Comparison of ENCODE assay signal across 8 mouse cellular contexts in the genomic region with DNA sequence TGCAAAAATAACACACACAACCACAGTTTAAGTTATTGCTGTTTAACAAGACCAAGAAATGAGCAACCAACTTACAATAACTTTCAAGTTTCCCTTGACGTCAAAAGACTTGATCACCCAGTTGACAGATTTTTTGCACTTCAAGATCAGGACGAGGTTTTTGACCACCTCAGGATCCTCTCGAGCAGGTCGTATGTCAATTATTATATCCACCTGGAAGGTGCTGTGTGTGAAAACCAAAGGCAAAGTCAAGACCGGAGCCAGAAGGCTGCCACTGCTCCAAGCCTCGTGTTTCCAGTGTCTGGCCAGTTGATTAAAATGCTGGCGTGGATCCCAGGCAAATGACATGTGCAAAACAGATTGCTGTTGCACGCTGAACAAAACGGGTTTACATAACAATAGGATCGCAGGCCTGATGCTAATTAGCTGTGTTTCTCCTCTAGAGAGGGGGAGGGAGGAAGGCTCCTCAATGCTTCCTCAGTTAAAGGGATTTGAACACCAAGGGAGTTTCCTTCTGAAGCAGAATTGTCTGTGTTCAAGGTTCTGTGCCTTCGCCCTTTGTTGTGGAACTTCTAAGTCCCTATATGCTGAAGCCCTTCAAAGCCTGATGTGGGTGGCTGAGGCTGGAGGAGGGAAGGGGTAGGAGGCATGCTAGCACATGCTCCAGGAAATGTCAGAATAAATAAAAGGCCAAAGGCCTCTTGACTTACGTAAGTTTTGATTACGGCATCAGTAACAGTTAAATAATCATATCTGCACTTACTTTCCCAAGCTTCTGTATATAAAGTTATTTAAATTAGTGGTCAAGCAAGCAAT.
A peak's percentile ranks its signal among the peaks of the same experiment; 100 is the strongest.
DNase-seq lines count a peak whose midpoint lies in the region; ATAC-seq and TF ChIP-seq lines count a peak whose summit lies in the region.

No protein-coding gene starts in this region.

- H3K36me3 ChIP-seq in heart, embryonic 11.5 days (ENCODE audit: control insufficient read depth, insufficient read depth, low read length) = no peaks in the 10 kb centered on the region; the same call in 1 of the 2 replicates
- no peaks in the 10 kb centered on the region for H3K36me3 ChIP-seq in midbrain, embryonic 14.5 days (ENCODE audit: control insufficient read depth, insufficient read depth, low read length)

- no peaks in the 10 kb centered on the region for H3K9me3 ChIP-seq in heart, embryonic 11.5 days (replicated peaks; ENCODE audit: control insufficient read depth, low read length)
- H3K9me3 ChIP-seq in midbrain, embryonic 14.5 days (ENCODE audit: control insufficient read depth, low read length) = no peaks in the 10 kb centered on the region

- H3K27ac ChIP-seq in heart, embryonic 11.5 days (ENCODE audit: low read depth, low read length) = no peak overlapping the region
- H3K27ac ChIP-seq in gastrocnemius, adult 2 months = peak overlapping the region; percentile 81
- no peak overlapping the region; the same call in 1 of the 2 replicates for H3K27ac ChIP-seq in midbrain, embryonic 14.5 days (replicated peaks; ENCODE audit: low read depth, low read length)

- H3K4me2 ChIP-seq in heart, embryonic 11.5 days = no peak overlapping the region
- no peak overlapping the region for H3K4me2 ChIP-seq in midbrain, embryonic 14.5 days (ENCODE audit: low read length)

- intact Hi-C loops in gastrocnemius, adult 2 months (cut with DNase I) = no loop called here

- ATAC-seq in heart, embryonic 11.5 days (replicated peaks; ENCODE audit: insufficient number of reproducible peaks, low FRiP score, low TSS enrichment) = no peak
- peak; percentile 10 for ATAC-seq in inflammation-experienced regulatory T-cells, adult 6 months
- ATAC-seq in midbrain, embryonic 14.5 days (ENCODE audit: low FRiP score, low TSS enrichment) = peak; percentile 82; the same call in 1 of the 2 replicates

- peak; percentile 91 to 93 for DNase-seq in heart, adult 18-20 months
- peak; percentile 30 for DNase-seq in cerebellum, adult 8-10 months
- peak; percentile 75 for DNase-seq in gastrocnemius, adult 2 months
- DNase-seq in left cerebral cortex, adult 8-10 months (ENCODE audit: low spot score in 2 of 2) = peak; percentile 28 to 57
- peak; percentile 87 for DNase-seq in midbrain, embryonic 14.5 days
- peak; percentile 45 for DNase-seq in thymus, postnatal 14 days

- TF ChIP-seq CTCF in gastrocnemius, adult 2 months (IDR thresholded peaks at IDR 0.05) = no peak

- H3K4me3 ChIP-seq in heart, embryonic 11.5 days (ENCODE audit: low read depth, low read length) = no peak overlapping the region
- H3K4me3 ChIP-seq in gastrocnemius, adult 2 months = no peak overlapping the region
- no peak overlapping the region for H3K4me3 ChIP-seq in midbrain, embryonic 14.5 days (replicated peaks; ENCODE audit: low read depth, low read length)

- peaks cover 13% of the 10 kb centered on the region for H3K4me1 ChIP-seq in heart, embryonic 11.5 days (ENCODE audit: control insufficient read depth, insufficient read depth, low read length)
- H3K4me1 ChIP-seq in midbrain, embryonic 14.5 days (ENCODE audit: control insufficient read depth, insufficient read depth, low read length) = peaks cover 48% of the 10 kb centered on the region

- WGBS in heart, embryonic 11.5 days (ENCODE audit: insufficient replicate concordance) = 66% methylated on average over 13 of the region's 13 CpGs
- 9% methylated on average over 13 of the region's 13 CpGs for WGBS in midbrain, embryonic 14.5 days

- no peak overlapping the region for H3K9ac ChIP-seq in heart, embryonic 11.5 days (ENCODE audit: low read depth, low read length)
- no peak overlapping the region for H3K9ac ChIP-seq in midbrain, embryonic 14.5 days (replicated peaks; ENCODE audit: low read length)

- no peaks in the 10 kb centered on the region; the same call in 1 of the 2 replicates for H3K27me3 ChIP-seq in heart, embryonic 11.5 days (ENCODE audit: control insufficient read depth, insufficient read depth, low read length)
- H3K27me3 ChIP-seq in midbrain, embryonic 14.5 days (ENCODE audit: control insufficient read depth, insufficient read depth, low read length) = 0 out of 2 replicates have a peak, but pooled peaks cover 7% of the 10 kb centered on the region

Comparison
In these comparisons a context has a peak if more than half of its experiments do, and no peak if none do; other contexts are left out.
1. DNase-seq: peak in every context shown above with its lines; median percentile 92 in heart, adult 18-20 months; 87 in midbrain, embryonic 14.5 days; 75 in gastrocnemius, adult 2 months; 45 in thymus, postnatal 14 days; 42 in left cerebral cortex, adult 8-10 months; 30 in cerebellum, adult 8-10 months.